Mouse (Mus musculus) leukemia stem cell, adult 10-12 weeks (primary cell): Measurements from ENCODE around the gene 2210418O10Rik. TPM values are rescaled to one million over a fixed set of nuclear protein-coding genes. Genes with fewer than 3 reads are reported as not detected.

Source experiments
- polyA plus RNA-seq: library from polyadenylated mRNA; stranded (reverse); fragments of >175 nt; gene quantifications from 2 replicates; pipeline ENCODE4 v1.2.3, GENCODE M21; 2012; ENCODE audit warnings: low replicate concordance

2210418O10Rik gene
- polyA plus RNA-seq = 0.24 TPM in 1 of 2 replicates, not detected in the other

DNA sequence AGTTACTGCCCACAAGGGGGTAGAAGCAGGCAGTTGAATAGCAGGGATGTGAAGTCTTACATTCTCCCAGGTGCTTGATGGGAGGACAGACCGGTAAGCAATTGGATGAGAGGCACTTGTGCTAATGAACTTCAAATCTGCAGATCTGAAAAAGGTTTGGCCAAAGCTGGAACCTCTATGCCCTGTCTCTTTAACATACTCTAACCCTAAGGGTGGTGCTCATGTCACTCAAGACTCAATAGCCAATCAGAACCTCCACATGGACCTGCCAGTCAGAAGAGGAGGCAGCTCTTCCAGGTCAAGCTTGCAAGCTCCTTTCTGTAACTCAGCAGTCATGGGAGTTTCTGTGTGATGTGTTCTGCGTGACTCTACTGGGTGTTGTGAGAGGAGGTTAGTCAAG lies at the start of gene 2210418O10Rik:
Gene 2210418O10Rik, plus strand, starts transcription at position 301 of the 400 bp plus-strand sequence.

Other genes starting within 250 kb of the 2210418O10Rik start
- not detected in 2 replicates for gene Gm2004, start 76.7 kb upstream of the 2210418O10Rik start, polyA plus RNA-seq
- gene Gm11009, start 92.9 kb downstream of the 2210418O10Rik start, polyA plus RNA-seq = not detected in 2 replicates
- not detected in 2 replicates for gene Gm14435, start 197.0 kb downstream of the 2210418O10Rik start, polyA plus RNA-seq